Mouse (Mus musculus): ENCODE data around the gene Lig4. TPM values are rescaled to one million over a fixed set of nuclear protein-coding genes. Genes with fewer than 3 reads are reported as not detected.

The Lig4 gene
- 0.89 TPM for polyA plus RNA-seq (2017; shearing (Covaris generic))

GRCm38 (mm10) chr8:9977573-9978314 lies at the start of gene Lig4, which contains the start of gene Abhd13:
TSS of gene Lig4 (minus strand) at chr8:9977686.
TSS of gene Abhd13 (plus strand) at chr8:9977707.

GRCm38 (mm10) chr8:10006156-10006985 lies 28.9 kb upstream of the Lig4 start, which contains the start of gene Tnfsf13b:
TSS of gene Tnfsf13b (plus strand) at chr8:10006467.

Other genes starting within 250 kb of the Lig4 start
- 0.21 TPM for gene Fam155a, start 206.5 kb downstream of the Lig4 start, polyA plus RNA-seq (2017; shearing (Covaris generic))
- not detected for gene Gm10217, start 113.4 kb downstream of the Lig4 start, polyA plus RNA-seq (2017; shearing (Covaris generic))
- 14.4 TPM for gene Abhd13, start within 50 bp of the Lig4 start, polyA plus RNA-seq (2017; shearing (Covaris generic))
- gene Tnfsf13b, start 28.8 kb upstream of the Lig4 start, polyA plus RNA-seq (2017; shearing (Covaris generic)), result 3.0 TPM
- 0.05 TPM for gene Myo16, start 176.2 kb upstream of the Lig4 start, polyA plus RNA-seq (2017; shearing (Covaris generic))